ENCODE assay signal across 13 mouse cellular contexts in the genomic region with DNA sequence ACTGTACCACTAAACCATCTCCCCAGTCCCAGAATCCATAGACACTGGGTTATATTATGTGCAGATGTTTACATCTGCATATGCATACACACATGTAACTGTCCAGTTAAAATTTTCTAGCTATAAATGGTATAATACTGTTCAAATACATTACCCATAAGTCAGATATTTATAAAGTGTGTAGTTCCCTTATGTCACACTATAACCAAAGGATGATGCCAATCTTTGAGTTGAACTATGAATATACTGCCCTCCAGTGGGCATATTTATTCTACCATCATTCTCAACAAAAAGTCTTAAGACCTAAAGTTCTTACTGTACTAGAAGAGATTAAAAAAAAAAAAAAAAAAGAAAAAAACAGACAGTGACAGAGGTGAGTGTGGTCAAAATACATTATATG. TPM values are rescaled to one million over a fixed set of nuclear protein-coding genes. Genes with fewer than 3 reads are reported as not detected.
A peak's percentile ranks its signal among the peaks of the same experiment; 100 is the strongest.
DNase-seq lines count a peak whose midpoint lies in the region; ATAC-seq and TF ChIP-seq lines count a peak whose summit lies in the region.
"Had no signal": no experiment of that assay in that cellular context is flagged by ENCODE, and none has a peak within 500 bp of the region (broad histone marks: within the 10 kb centered on the region; RNA-seq: fewer than 3 reads in every experiment).

No protein-coding gene starts in this region.

- no peaks in the 10 kb centered on the region for H3K9me3 ChIP-seq in forebrain, embryonic 13.5 days (replicated peaks)
- no peaks in the 10 kb centered on the region for H3K9me3 ChIP-seq in forebrain, embryonic 12.5 days
- no peaks in the 10 kb centered on the region for H3K9me3 ChIP-seq in ES-E14 (ENCODE audit: control insufficient read depth, insufficient read depth, low read depth, low read length)
- no peaks in the 10 kb centered on the region for H3K9me3 ChIP-seq in forebrain, embryonic 15.5 days

- H3K27ac ChIP-seq in forebrain, embryonic 13.5 days = no peak overlapping the region
- H3K27ac ChIP-seq in forebrain, embryonic 12.5 days = no peak overlapping the region
- no peak overlapping the region for H3K27ac ChIP-seq in ES-E14 (ENCODE audit: insufficient read depth, low read depth, low read length, poor library complexity, severe bottlenecking)
- no peak overlapping the region for H3K27ac ChIP-seq in forebrain, embryonic 15.5 days (replicated peaks)

- in situ Hi-C loops in ES-E14 (cut with MboI; ENCODE audit: low sequenced_read_pairs in 2 of 2, unreplicated experiment in 2 of 2) = no loop called here

- no peak overlapping the region for H3K4me2 ChIP-seq in forebrain, embryonic 13.5 days
- no peak overlapping the region for H3K4me2 ChIP-seq in forebrain, embryonic 12.5 days
- no peak overlapping the region for H3K4me2 ChIP-seq in forebrain, embryonic 15.5 days (replicated peaks)

- ATAC-seq in forebrain, embryonic 13.5 days = peak; percentile 62
- ATAC-seq in forebrain, embryonic 12.5 days (ENCODE audit: low FRiP score) = no peak
- ATAC-seq in forebrain, embryonic 15.5 days (replicated peaks) = peak; percentile 63
- ATAC-seq in erythroblast, adult 5-6 weeks (replicated peaks; ENCODE audit: low FRiP score, poor library complexity, severe bottlenecking) = no peak

- no peak overlapping the region for H3K9ac ChIP-seq in forebrain, embryonic 13.5 days
- H3K9ac ChIP-seq in forebrain, embryonic 12.5 days = no peak overlapping the region
- no peak overlapping the region for H3K9ac ChIP-seq in ES-E14 (ENCODE audit: insufficient read depth, low read depth, low read length, poor library complexity, severe bottlenecking)
- H3K9ac ChIP-seq in forebrain, embryonic 15.5 days (replicated peaks) = no peak overlapping the region

- intact Hi-C loops in left cerebral cortex, postnatal 14 days (cut with DNase I) = no loop called here
- intact Hi-C loops in left cerebral cortex, postnatal 36 days (cut with DNase I) = no loop called here

- no peaks in the 10 kb centered on the region for H3K36me3 ChIP-seq in forebrain, embryonic 13.5 days (ENCODE audit: poor library complexity, severe bottlenecking)
- H3K36me3 ChIP-seq in forebrain, embryonic 12.5 days (replicated peaks) = no peaks in the 10 kb centered on the region
- H3K36me3 ChIP-seq in ES-E14 (ENCODE audit: control insufficient read depth, insufficient read depth, low read length, poor library complexity, severe bottlenecking) = no peaks in the 10 kb centered on the region
- H3K36me3 ChIP-seq in forebrain, embryonic 15.5 days = no peaks in the 10 kb centered on the region

- H3K27me3 ChIP-seq in forebrain, embryonic 13.5 days = no peaks in the 10 kb centered on the region
- no peaks in the 10 kb centered on the region for H3K27me3 ChIP-seq in forebrain, embryonic 12.5 days
- no peaks in the 10 kb centered on the region for H3K27me3 ChIP-seq in forebrain, embryonic 15.5 days

- DNase-seq in left cerebral cortex, postnatal 14 days (ENCODE audit: low spot score in 2 of 2) = peak; percentile 37 to 74
- DNase-seq in left cerebral cortex, postnatal 36 days (ENCODE audit: low spot score in 2 of 2) = no peak
- DNase-seq in ES-E14 (ENCODE audit: low read depth, low spot score) = peak; percentile 11
- DNase-seq in right cerebral cortex, postnatal 14 days = no peak
- DNase-seq: cerebellum, adult 9-11 months; heart, adult 11 months had no signal

- H3K4me1 ChIP-seq in forebrain, embryonic 13.5 days = no peaks in the 10 kb centered on the region
- H3K4me1 ChIP-seq in forebrain, embryonic 12.5 days = no peaks in the 10 kb centered on the region
- H3K4me1 ChIP-seq in ES-E14 (ENCODE audit: control insufficient read depth in 2 of 2, insufficient read depth in 2 of 2, low read length in 2 of 2, poor library complexity in 1 of 2) = no peaks in the 10 kb centered on the region
- H3K4me1 ChIP-seq in forebrain, embryonic 15.5 days = no peaks in the 10 kb centered on the region

- no peak overlapping the region for H3K4me3 ChIP-seq in forebrain, embryonic 13.5 days
- H3K4me3 ChIP-seq in forebrain, embryonic 12.5 days (replicated peaks) = no peak overlapping the region
- H3K4me3 ChIP-seq in ES-E14 (ENCODE audit: insufficient read depth in 1 of 2, low read depth in 1 of 2, low read length in 2 of 2, poor library complexity in 1 of 2, severe bottlenecking in 1 of 2) = no peak overlapping the region
- H3K4me3 ChIP-seq in forebrain, embryonic 15.5 days = no peak overlapping the region
- H3K4me3 ChIP-seq: myocyte had no signal

TF ChIP-seq in ES-E14, 5 proteins besides CTCF, POLR2A, EP300 and RAD21:
- TF ChIP-seq ZNF384 (IDR thresholded peaks at IDR 0.05; ENCODE audit: low read depth, low read length) = no peak
- TF ChIP-seq ZC3H11A (IDR thresholded peaks at IDR 0.05; ENCODE audit: borderline replicate concordance, low read depth, low read length) = 0 out of 2 replicates have a peak, but pooled peaks have one; percentile 8

RNA-seq across cellular contexts. Expression of a gene that starts 27.0 kb away (rescaled TPM):
- 5.7 and 8.4 TPM in 2 replicates for polyA plus RNA-seq in forebrain, embryonic 13.5 days (2015; fragmentation: Nextera tagmentation; extraction: Ambion mirVana)
- polyA plus RNA-seq in forebrain, embryonic 12.5 days (2016; fragmentation: Nextera tagmentation; extraction: Ambion mirVana) = 1.6 and 1.9 TPM in 2 replicates
- total RNA-seq in left cerebral cortex, postnatal 14 days (2021) = 10 to 100 TPM; 63.8 to 80.7 TPM
- 10 to 100 TPM; 45.2 to 50.0 TPM for total RNA-seq in left cerebral cortex, postnatal 36 days (2021)
- 0.48 and 0.49 TPM in 2 replicates for total RNA-seq in ES-E14 (2012; rRNA removed)
- 23.1 and 29.5 TPM in 2 replicates for polyA plus RNA-seq in forebrain, embryonic 15.5 days (2015; fragmentation: Nextera tagmentation; extraction: Ambion mirVana)
- total RNA-seq in erythroblast, adult 5-6 weeks (2015; ENCODE audit: low replicate concordance) = not detected in 2 replicates
- total RNA-seq in erythroblast, adult 5-6 weeks (2017; ENCODE audit: low replicate concordance) = not detected in 2 replicates
- total RNA-seq: hematopoietic stem cell, adult 5-6 weeks had no signal
- polyA plus RNA-seq: lung, embryonic 16.5 days; myocyte had no signal

Comparison
In these comparisons a context has a peak if more than half of its experiments do, and no peak if none do; other contexts are left out.
1. ATAC-seq: peak in forebrain, embryonic 13.5 days (single experiment) and forebrain, embryonic 15.5 days (single experiment); none in forebrain, embryonic 12.5 days (single experiment) and erythroblast, adult 5-6 weeks (single experiment).
2. DNase-seq: peak in left cerebral cortex, postnatal 14 days (2 of 2) and ES-E14 (single experiment); none in left cerebral cortex, postnatal 36 days (0 of 2) and right cerebral cortex, postnatal 14 days (single experiment).
3. RNA of a gene that starts 27.0 kb away (total RNA-seq): 63.8 to 80.7 TPM in left cerebral cortex, postnatal 14 days and 45.2 to 50.0 TPM in left cerebral cortex, postnatal 36 days; 0.48 to 0.49 TPM in ES-E14 and not detected in erythroblast, adult 5-6 weeks; every median in the first group is over 10 times any median in the second.